Mouse (Mus musculus): ENCODE results near the gene Eif2ak3. TPM values are rescaled to one million over a fixed set of nuclear protein-coding genes. Genes with fewer than 3 reads are reported as not detected.

Eif2ak3 gene
- total RNA-seq, 1 experiment from 2014 or later = 17.0 TPM

DNA sequence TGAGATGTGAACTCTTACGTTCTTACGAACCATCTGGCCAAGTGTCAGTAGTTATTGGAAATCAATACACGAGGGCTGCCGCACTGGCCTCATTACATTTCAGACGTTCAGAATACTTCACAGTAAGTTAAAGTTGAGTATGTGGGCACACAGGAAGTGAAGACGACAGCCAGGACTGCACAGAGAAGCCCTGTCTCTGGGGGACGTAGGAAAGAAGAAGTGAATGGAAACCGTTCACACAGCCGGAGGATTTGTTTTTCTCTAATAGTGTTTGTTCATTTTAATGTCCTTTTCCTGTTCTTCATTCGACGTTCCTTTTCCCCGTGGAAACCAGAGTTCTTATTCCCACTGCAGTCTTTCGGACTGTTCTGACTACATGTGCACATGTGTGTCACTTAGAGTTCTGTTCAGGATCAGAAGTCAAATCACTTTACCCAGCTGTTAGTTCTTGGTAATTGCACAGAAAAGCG lies 27.2 kb downstream of the Eif2ak3 start:
- ATAC-seq (replicated peaks in 1 of 2; ENCODE audit: insufficient read depth in 1 of 2, low FRiP score in 2 of 2, low TSS enrichment in 1 of 2, low read depth in 1 of 2, poor library complexity in 2 of 2, severe bottlenecking in 2 of 2) = peak; percentile 49 to 57; a peak in 1 of 4 replicates

DNA sequence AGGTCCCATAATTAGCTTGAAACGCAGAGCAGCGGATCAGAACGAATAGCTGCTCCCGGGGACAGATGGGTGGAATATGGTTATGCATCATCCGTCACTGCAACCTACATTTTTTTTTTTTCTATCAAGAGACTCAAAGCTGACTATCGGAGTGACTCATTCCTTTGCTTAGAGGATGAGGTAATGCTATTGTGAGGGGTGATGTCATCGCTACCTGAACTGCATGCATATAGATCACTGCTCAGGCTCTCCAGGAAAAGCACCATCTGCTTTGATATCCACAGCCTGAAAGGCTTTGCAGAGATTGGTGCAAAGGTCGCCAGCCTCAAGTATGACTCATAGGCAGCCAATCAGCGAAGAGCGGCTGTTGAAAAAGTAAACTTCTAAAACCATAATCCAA lies 27.8 kb downstream of the Eif2ak3 start:
- ATAC-seq (replicated peaks in 1 of 2; ENCODE audit: insufficient read depth in 1 of 2, low FRiP score in 2 of 2, low TSS enrichment in 1 of 2, low read depth in 1 of 2, poor library complexity in 2 of 2, severe bottlenecking in 2 of 2) = no peak

DNA sequence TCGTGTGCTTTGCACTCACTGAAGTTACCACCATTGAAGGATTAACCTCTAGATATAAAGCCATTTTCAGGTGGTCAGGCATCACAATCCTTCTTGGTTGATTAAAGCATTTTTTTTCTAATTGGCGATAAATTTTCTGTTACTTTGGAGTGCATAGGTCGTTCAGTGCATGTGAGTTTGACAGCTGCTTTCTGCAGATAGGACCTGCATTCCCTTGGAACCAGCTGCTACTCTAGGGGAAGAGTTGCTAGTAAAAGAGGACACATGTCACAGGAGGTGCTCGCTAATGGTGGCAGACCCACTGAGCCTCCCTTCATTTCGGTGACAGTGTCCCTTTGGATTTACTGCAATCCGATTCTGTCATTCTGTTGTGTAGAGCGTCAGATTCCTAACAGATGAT lies 28.3 kb downstream of the Eif2ak3 start:
- no peak for ATAC-seq (replicated peaks in 1 of 2; ENCODE audit: insufficient read depth in 1 of 2, low FRiP score in 2 of 2, low TSS enrichment in 1 of 2, low read depth in 1 of 2, poor library complexity in 2 of 2, severe bottlenecking in 2 of 2)

DNA sequence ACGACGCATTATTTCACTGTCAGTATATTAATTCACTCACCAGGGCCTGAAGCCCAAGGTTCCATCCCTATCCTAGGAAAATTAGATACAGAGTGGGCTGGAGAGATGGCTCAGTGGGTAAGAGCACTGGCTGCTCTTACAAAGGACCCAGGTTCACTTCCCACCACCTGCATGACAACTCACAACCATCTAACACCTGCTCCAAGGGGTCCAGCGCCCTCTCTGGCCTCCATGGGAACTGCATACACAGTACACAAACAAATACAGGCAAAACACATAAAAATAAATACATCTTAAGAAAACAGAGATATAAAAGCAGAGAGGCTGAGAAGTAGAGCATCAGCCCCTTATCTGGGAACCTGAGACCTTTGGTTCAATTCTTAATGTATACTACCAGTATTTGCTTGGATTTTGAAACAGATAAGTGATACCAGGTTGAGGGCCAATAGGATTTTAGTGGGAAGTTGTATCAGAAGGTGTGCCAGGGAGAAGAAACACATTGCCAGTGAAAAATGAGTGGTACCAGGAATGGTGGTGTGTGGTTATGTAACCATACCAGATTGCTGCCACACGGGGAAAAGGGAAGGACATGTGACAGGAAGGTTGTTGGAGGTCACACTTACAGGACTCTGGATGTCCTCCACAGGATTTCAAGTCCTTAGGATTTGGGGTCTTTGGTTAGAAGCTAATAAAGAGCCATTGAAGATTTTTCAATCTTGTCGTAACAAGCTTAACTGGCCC lies 29.9 kb downstream of the Eif2ak3 start:
- no peak for ATAC-seq (replicated peaks in 1 of 2; ENCODE audit: insufficient read depth in 1 of 2, low FRiP score in 2 of 2, low TSS enrichment in 1 of 2, low read depth in 1 of 2, poor library complexity in 2 of 2, severe bottlenecking in 2 of 2)

DNA sequence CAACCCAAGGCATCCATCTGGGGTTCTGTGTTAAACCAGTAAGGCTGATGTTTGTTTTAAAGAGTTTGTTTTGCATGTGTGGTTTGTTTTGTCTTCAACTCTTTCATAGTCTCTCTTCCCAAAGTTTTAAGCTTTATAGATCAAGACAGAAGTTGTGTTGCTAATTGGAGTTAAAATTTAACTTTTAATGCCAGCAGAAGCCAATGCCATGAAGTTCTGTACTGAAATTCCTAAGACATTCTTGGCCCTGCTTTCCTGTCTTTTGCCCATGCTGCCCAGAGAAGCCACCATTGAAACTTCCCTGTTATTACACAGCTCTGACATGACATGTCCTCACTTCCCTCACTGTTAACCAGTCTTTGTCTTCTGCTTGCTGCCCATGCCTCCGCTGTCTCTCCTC lies 30.7 kb downstream of the Eif2ak3 start:
- ATAC-seq (replicated peaks in 1 of 2; ENCODE audit: insufficient read depth in 1 of 2, low FRiP score in 2 of 2, low TSS enrichment in 1 of 2, low read depth in 1 of 2, poor library complexity in 2 of 2, severe bottlenecking in 2 of 2) = 0 out of 4 replicates have a peak, but pooled peaks of 1 of the 2 experiments have one; percentile 7

GRCm38 (mm10) chr6:70880714-70881304 lies 36.5 kb downstream of the Eif2ak3 start:
- ATAC-seq (replicated peaks in 1 of 2; ENCODE audit: insufficient read depth in 1 of 2, low FRiP score in 2 of 2, low TSS enrichment in 1 of 2, low read depth in 1 of 2, poor library complexity in 2 of 2, severe bottlenecking in 2 of 2) = peak; percentile 78 to 90; a peak in 3 of 4 replicates

GRCm38 (mm10) chr6:70887993-70888392 lies 43.7 kb downstream of the Eif2ak3 start:
- ATAC-seq (replicated peaks in 1 of 2; ENCODE audit: insufficient read depth in 1 of 2, low FRiP score in 2 of 2, low TSS enrichment in 1 of 2, low read depth in 1 of 2, poor library complexity in 2 of 2, severe bottlenecking in 2 of 2) = no peak

- no peak for ATAC-seq (replicated peaks in 1 of 2; ENCODE audit: insufficient read depth in 1 of 2, low FRiP score in 2 of 2, low TSS enrichment in 1 of 2, low read depth in 1 of 2, poor library complexity in 2 of 2, severe bottlenecking in 2 of 2)
Measured at GRCm38 (mm10) chr6:70898166-70898565, 53.9 kb downstream of the Eif2ak3 start.

- no peak for ATAC-seq (replicated peaks in 1 of 2; ENCODE audit: insufficient read depth in 1 of 2, low FRiP score in 2 of 2, low TSS enrichment in 1 of 2, low read depth in 1 of 2, poor library complexity in 2 of 2, severe bottlenecking in 2 of 2)
Measured at GRCm38 (mm10) chr6:70899594-70900003, 55.3 kb downstream of the Eif2ak3 start.

GRCm38 (mm10) chr6:70903689-70904088 lies 59.4 kb downstream of the Eif2ak3 start:
- no peak for ATAC-seq (replicated peaks in 1 of 2; ENCODE audit: insufficient read depth in 1 of 2, low FRiP score in 2 of 2, low TSS enrichment in 1 of 2, low read depth in 1 of 2, poor library complexity in 2 of 2, severe bottlenecking in 2 of 2)

GRCm38 (mm10) chr6:70909572-70909971 lies 65.3 kb downstream of the Eif2ak3 start:
- no peak for ATAC-seq (replicated peaks in 1 of 2; ENCODE audit: insufficient read depth in 1 of 2, low FRiP score in 2 of 2, low TSS enrichment in 1 of 2, low read depth in 1 of 2, poor library complexity in 2 of 2, severe bottlenecking in 2 of 2)

- ATAC-seq (replicated peaks in 1 of 2; ENCODE audit: insufficient read depth in 1 of 2, low FRiP score in 2 of 2, low TSS enrichment in 1 of 2, low read depth in 1 of 2, poor library complexity in 2 of 2, severe bottlenecking in 2 of 2) = no peak
Measured at GRCm38 (mm10) chr6:70910285-70910684, 66.0 kb downstream of the Eif2ak3 start.

GRCm38 (mm10) chr6:70911668-70912395 lies 67.5 kb downstream of the Eif2ak3 start:
- ATAC-seq (replicated peaks in 1 of 2; ENCODE audit: insufficient read depth in 1 of 2, low FRiP score in 2 of 2, low TSS enrichment in 1 of 2, low read depth in 1 of 2, poor library complexity in 2 of 2, severe bottlenecking in 2 of 2) = no peak; a peak in 1 of 4 replicates

DNA sequence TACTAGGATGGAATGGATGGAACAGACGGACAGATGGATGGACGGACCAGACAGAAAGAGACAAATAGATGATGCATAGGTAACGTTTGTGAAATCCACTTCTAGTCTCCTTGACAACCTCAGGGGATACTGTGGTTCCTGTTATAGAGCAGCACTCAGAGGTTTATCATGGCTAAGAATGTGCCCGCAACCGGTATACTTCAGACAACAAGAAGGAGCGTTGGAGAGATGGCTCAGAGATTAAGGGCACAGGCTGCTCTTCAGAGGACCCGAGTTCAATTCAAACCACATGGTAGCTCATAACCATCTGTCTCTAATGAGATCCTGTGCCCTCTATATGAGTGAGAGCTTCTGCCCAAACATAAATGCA lies 68.1 kb downstream of the Eif2ak3 start:
- no peak for ATAC-seq (replicated peaks in 1 of 2; ENCODE audit: insufficient read depth in 1 of 2, low FRiP score in 2 of 2, low TSS enrichment in 1 of 2, low read depth in 1 of 2, poor library complexity in 2 of 2, severe bottlenecking in 2 of 2)

GRCm38 (mm10) chr6:70918827-70919226 lies 74.5 kb downstream of the Eif2ak3 start, which contains the start of gene Tex37:
Gene Tex37 (minus strand): TSS chr6:70918927.
- no peak for ATAC-seq (replicated peaks in 1 of 2; ENCODE audit: insufficient read depth in 1 of 2, low FRiP score in 2 of 2, low TSS enrichment in 1 of 2, low read depth in 1 of 2, poor library complexity in 2 of 2, severe bottlenecking in 2 of 2)

- peak; percentile 53 to 79; a peak in 3 of 4 replicates for ATAC-seq (replicated peaks in 1 of 2; ENCODE audit: insufficient read depth in 1 of 2, low FRiP score in 2 of 2, low TSS enrichment in 1 of 2, low read depth in 1 of 2, poor library complexity in 2 of 2, severe bottlenecking in 2 of 2)
Measured at GRCm38 (mm10) chr6:70921274-70922074, 77.2 kb downstream of the Eif2ak3 start.

DNA sequence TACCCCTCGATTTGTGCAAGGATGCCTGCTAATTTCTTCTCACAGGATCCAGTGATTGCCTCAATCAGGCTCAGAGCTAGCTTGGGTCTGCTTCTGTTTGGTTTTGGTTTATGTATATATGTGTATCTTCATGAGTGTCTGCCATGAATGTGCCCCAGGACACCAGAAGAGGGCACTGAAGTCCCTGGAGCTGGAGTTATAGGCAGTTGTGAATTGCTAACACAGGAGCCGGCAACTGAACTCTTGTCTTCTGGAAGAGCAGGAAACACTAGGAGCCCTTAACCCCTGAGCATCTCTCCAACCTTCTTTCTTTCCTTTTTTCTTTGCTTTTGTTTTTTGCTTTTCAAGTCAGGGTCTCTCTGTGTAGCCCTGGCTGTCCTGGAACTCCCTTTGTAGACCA lies 87.5 kb downstream of the Eif2ak3 start:
- no peak for ATAC-seq (replicated peaks in 1 of 2; ENCODE audit: insufficient read depth in 1 of 2, low FRiP score in 2 of 2, low TSS enrichment in 1 of 2, low read depth in 1 of 2, poor library complexity in 2 of 2, severe bottlenecking in 2 of 2)
